ENCODE assay signal across 27 mouse cellular contexts in genomic region chr11:45544531-45544930, GRCm38 (mm10).
"Had no signal": no experiment of that assay in that cellular context is flagged by ENCODE, and none has a peak within 500 bp of the region (broad histone marks: within the 10 kb centered on the region; RNA-seq: fewer than 3 reads in every experiment).

No protein-coding gene starts in this region.

- H3K4me1 ChIP-seq: embryonic facial prominence, embryonic 12.5 days; embryonic facial prominence, embryonic 13.5 days; embryonic facial prominence, embryonic 15.5 days; forebrain, embryonic 10.5 days; forebrain, embryonic 12.5 days; forebrain, embryonic 13.5 days had no signal

- H3K4me2 ChIP-seq: embryonic facial prominence, embryonic 12.5 days; embryonic facial prominence, embryonic 13.5 days; embryonic facial prominence, embryonic 15.5 days; forebrain, embryonic 12.5 days; forebrain, embryonic 13.5 days had no signal

- H3K27ac ChIP-seq: embryonic facial prominence, embryonic 10.5 days; embryonic facial prominence, embryonic 12.5 days; embryonic facial prominence, embryonic 13.5 days; embryonic facial prominence, embryonic 15.5 days; forebrain, embryonic 10.5 days; forebrain, embryonic 12.5 days; forebrain, embryonic 13.5 days; heart, adult 2 months had no signal

- ATAC-seq: forebrain, embryonic 13.5 days; forebrain, embryonic 14.5 days; forebrain, embryonic 16.5 days; forebrain, postnatal 0 days had no signal

- H3K4me3 ChIP-seq: embryonic facial prominence, embryonic 10.5 days; embryonic facial prominence, embryonic 12.5 days; embryonic facial prominence, embryonic 13.5 days; embryonic facial prominence, embryonic 15.5 days; erythroblast, embryonic 14.5 days; forebrain, embryonic 10.5 days; forebrain, embryonic 12.5 days; forebrain, embryonic 13.5 days; gastrocnemius, adult 2 months; heart, adult 2 months had no signal

- H3K27me3 ChIP-seq: embryonic facial prominence, embryonic 12.5 days; embryonic facial prominence, embryonic 15.5 days; forebrain, embryonic 12.5 days; forebrain, embryonic 13.5 days had no signal

- DNase-seq: cerebellum, adult 2 months; cerebellum, adult 8-10 months; cerebellum, adult 9-10 months; cerebellum, adult 9-11 months; cerebellum, postnatal 10 days; cerebellum, postnatal 14 days; cerebellum, postnatal 25 days; cerebellum, postnatal 36 days; embryo, embryonic 11 days; forebrain, postnatal 0 days; gastrocnemius, postnatal 10 days; gastrocnemius, postnatal 14 days; gastrocnemius, postnatal 25 days; gastrocnemius, postnatal 36 days; heart, adult 18-20 months; heart, adult 2 months had no signal

- H3K9ac ChIP-seq: embryonic facial prominence, embryonic 12.5 days; embryonic facial prominence, embryonic 13.5 days; embryonic facial prominence, embryonic 15.5 days; forebrain, embryonic 12.5 days; forebrain, embryonic 13.5 days; forebrain, postnatal 0 days had no signal

- H3K36me3 ChIP-seq: embryonic facial prominence, embryonic 10.5 days; embryonic facial prominence, embryonic 12.5 days; embryonic facial prominence, embryonic 13.5 days; embryonic facial prominence, embryonic 15.5 days; forebrain, embryonic 10.5 days; forebrain, embryonic 12.5 days had no signal

- H3K9me3 ChIP-seq: embryonic facial prominence, embryonic 10.5 days; embryonic facial prominence, embryonic 12.5 days; embryonic facial prominence, embryonic 13.5 days; embryonic facial prominence, embryonic 15.5 days; forebrain, embryonic 10.5 days; forebrain, embryonic 12.5 days; forebrain, embryonic 13.5 days had no signal
